ENCODE assay signal across 8 mouse cellular contexts in genomic region chr14:27029771-27030173, GRCm38 (mm10). TPM values are rescaled to one million over a fixed set of nuclear protein-coding genes. Genes with fewer than 3 reads are reported as not detected.
DNase-seq lines count a peak whose midpoint lies in the region; ATAC-seq and TF ChIP-seq lines count a peak whose summit lies in the region.

No protein-coding gene starts in this region.

- H3K9me3 ChIP-seq in forebrain, postnatal 0 days (ENCODE audit: low read length), result no peaks in the 10 kb centered on the region
- H3K9me3 ChIP-seq in midbrain, embryonic 16.5 days (replicated peaks; ENCODE audit: control insufficient read depth, low read length, poor library complexity, severe bottlenecking), result no peaks in the 10 kb centered on the region

- intact Hi-C loops in left cerebral cortex, postnatal 10 days (cut with DNase I), result loop anchor here (5.0 kb wide), 3 partner anchors 47 to 357 kb away; no protein-coding TSS in a partner anchor

- no peaks in the 10 kb centered on the region for H3K27me3 ChIP-seq in forebrain, postnatal 0 days (ENCODE audit: insufficient read depth, low read length)
- no peaks in the 10 kb centered on the region for H3K27me3 ChIP-seq in midbrain, embryonic 16.5 days (ENCODE audit: control insufficient read depth, insufficient read depth, low read depth, low read length)

- H3K36me3 ChIP-seq in forebrain, postnatal 0 days (ENCODE audit: insufficient read depth), result no peaks in the 10 kb centered on the region
- no peaks in the 10 kb centered on the region for H3K36me3 ChIP-seq in midbrain, embryonic 16.5 days (ENCODE audit: control insufficient read depth, insufficient read depth, low read length)

- TF ChIP-seq CTCF in forebrain, postnatal 0 days (IDR thresholded peaks at IDR 0.05; ENCODE audit: low read depth), result peak; percentile 90

- H3K27ac ChIP-seq in forebrain, postnatal 0 days (ENCODE audit: low read depth, low read length), result peak overlapping the region; percentile 29; the same call in 1 of the 2 replicates
- peak overlapping the region; percentile 59; the same call in 1 of the 2 replicates for H3K27ac ChIP-seq in midbrain, embryonic 16.5 days (ENCODE audit: low read length)

- H3K4me3 ChIP-seq in forebrain, postnatal 0 days (ENCODE audit: low read depth, low read length), result no peak overlapping the region
- H3K4me3 ChIP-seq in midbrain, embryonic 16.5 days (ENCODE audit: low read depth, low read length), result no peak overlapping the region

- H3K4me2 ChIP-seq in forebrain, postnatal 0 days (ENCODE audit: low read depth), result no peak overlapping the region
- H3K4me2 ChIP-seq in midbrain, embryonic 16.5 days (ENCODE audit: low read length), result peak overlapping the region; percentile 24

- WGBS in forebrain, postnatal 0 days, result 2% methylated on average over 15 of the region's 15 CpGs
- 3% methylated on average over 15 of the region's 15 CpGs for WGBS in midbrain, embryonic 16.5 days

- DNase-seq in ovary, postnatal 14 days (ENCODE audit: low spot score), result peak; percentile 38
- no peak for DNase-seq in ovary, postnatal 10 days (ENCODE audit: low spot score)
- DNase-seq in cerebellum, adult 11 months, result peak; percentile 28
- DNase-seq in forebrain, postnatal 0 days, result peak; percentile 90
- DNase-seq in left cerebral cortex, postnatal 10 days (ENCODE audit: extremely low spot score in 1 of 2, low spot score in 2 of 2), result peak; percentile 59 to 72
- DNase-seq in thymus, postnatal 0 days (ENCODE audit: low spot score), result peak; percentile 78

- H3K9ac ChIP-seq in forebrain, postnatal 0 days, result no peak overlapping the region
- peak overlapping the region; percentile 41; the same call in 1 of the 2 replicates for H3K9ac ChIP-seq in midbrain, embryonic 16.5 days (ENCODE audit: low read depth, low read length)

- no peaks in the 10 kb centered on the region for H3K4me1 ChIP-seq in forebrain, postnatal 0 days (ENCODE audit: insufficient read depth)
- H3K4me1 ChIP-seq in midbrain, embryonic 16.5 days (ENCODE audit: control insufficient read depth, insufficient read depth, low read length), result 0 out of 2 replicates have a peak, but pooled peaks cover 2% of the 10 kb centered on the region

- ATAC-seq in forebrain, postnatal 0 days, result peak; percentile 97
- ATAC-seq in inflammation-experienced regulatory T-cells, adult 6 months, result peak; percentile 80
- peak; percentile 82 for ATAC-seq in midbrain, embryonic 16.5 days

RNA-seq across cellular contexts. Expression of gene Il17rd, which starts 9.0 kb away (rescaled TPM):
- total RNA-seq in forebrain, postnatal 0 days (2014; rRNA removed), result 5.7 and 7.2 TPM in 2 replicates
- 0.62 and 1.5 TPM in 2 replicates for polyA plus RNA-seq in forebrain, postnatal 0 days (2015; fragmentation: Nextera tagmentation; extraction: Ambion mirVana)
- under 1 TPM; 0.18 to 0.40 (median 0.21) TPM for polyA plus RNA-seq in inflammation-experienced regulatory T-cells, adult 6 months (2017; shearing (Covaris generic))
- 1 to 10 TPM; 3.3 to 4.3 TPM for total RNA-seq in left cerebral cortex, postnatal 10 days (2021)
- 1.9 and 2.3 TPM in 2 replicates for polyA plus RNA-seq in midbrain, embryonic 16.5 days (2015; fragmentation: Nextera tagmentation; extraction: Ambion mirVana)
- 0.19 and 0.20 TPM in 2 replicates for polyA plus RNA-seq in thymus, postnatal 0 days (2015; fragmentation: Nextera tagmentation; extraction: Ambion mirVana)

RNA-seq across cellular contexts. Expression of gene Hesx1, which starts 35.6 kb away (rescaled TPM):
- not detected in 2 replicates for total RNA-seq in forebrain, postnatal 0 days (2014; rRNA removed)
- polyA plus RNA-seq in forebrain, postnatal 0 days (2015; fragmentation: Nextera tagmentation; extraction: Ambion mirVana), result not detected in 2 replicates
- polyA plus RNA-seq in inflammation-experienced regulatory T-cells, adult 6 months (2017; shearing (Covaris generic)), result 1 to 10 TPM in 2 of 3 experiments, not detected in 1; 1.6 to 2.8 TPM
- not detected for total RNA-seq in left cerebral cortex, postnatal 10 days (2021)
- polyA plus RNA-seq in midbrain, embryonic 16.5 days (2015; fragmentation: Nextera tagmentation; extraction: Ambion mirVana), result 0.19 TPM in 1 of 2 replicates, not detected in the other
- 1.4 and 2.1 TPM in 2 replicates for polyA plus RNA-seq in thymus, postnatal 0 days (2015; fragmentation: Nextera tagmentation; extraction: Ambion mirVana)

RNA-seq across cellular contexts. Expression of gene Appl1, which starts 58.7 kb away (rescaled TPM):
- total RNA-seq in forebrain, postnatal 0 days (2014; rRNA removed), result 74.8 and 81.2 TPM in 2 replicates
- 52.7 and 63.9 TPM in 2 replicates for polyA plus RNA-seq in forebrain, postnatal 0 days (2015; fragmentation: Nextera tagmentation; extraction: Ambion mirVana)
- 10 to 100 TPM; 22.7 to 45.0 (median 39.4) TPM for polyA plus RNA-seq in inflammation-experienced regulatory T-cells, adult 6 months (2017; shearing (Covaris generic))
- 10 to 100 TPM; 58.0 to 61.3 TPM for total RNA-seq in left cerebral cortex, postnatal 10 days (2021)
- polyA plus RNA-seq in midbrain, embryonic 16.5 days (2015; fragmentation: Nextera tagmentation; extraction: Ambion mirVana), result 56.1 and 61.3 TPM in 2 replicates
- 57.8 and 62.2 TPM in 2 replicates for polyA plus RNA-seq in thymus, postnatal 0 days (2015; fragmentation: Nextera tagmentation; extraction: Ambion mirVana)
